Mouse (Mus musculus) heart, adult 2 months (tissue): ENCODE measurements around the gene Fam107a.
A peak's percentile ranks its signal among the peaks of the same experiment; 100 is the strongest.

Source experiments
- CTCF ChIP-seq: fragments of 200-600 bp; IDR thresholded peaks from 2 replicates; pipeline ENCODE4 v1.8.1; 2022; ENCODE audit warnings: antibody characterized with exemption, mild to moderate bottlenecking, moderate library complexity
- EP300 ChIP-seq: fragments of 200-500 bp; IDR thresholded peaks from 2 replicates; pipeline ENCODE4 v1.6.1; 2011; ENCODE audit warnings: low read depth, low read length, control low read depth; ENCODE audit not compliant: insufficient read depth
- POLR2A ChIP-seq: fragments of 200-500 bp; IDR thresholded peaks from 2 replicates; pipeline ENCODE4 v1.6.1; 2011; ENCODE audit warnings: mild to moderate bottlenecking, low read depth, low read length, control low read depth; ENCODE audit not compliant: insufficient read depth

DNA sequence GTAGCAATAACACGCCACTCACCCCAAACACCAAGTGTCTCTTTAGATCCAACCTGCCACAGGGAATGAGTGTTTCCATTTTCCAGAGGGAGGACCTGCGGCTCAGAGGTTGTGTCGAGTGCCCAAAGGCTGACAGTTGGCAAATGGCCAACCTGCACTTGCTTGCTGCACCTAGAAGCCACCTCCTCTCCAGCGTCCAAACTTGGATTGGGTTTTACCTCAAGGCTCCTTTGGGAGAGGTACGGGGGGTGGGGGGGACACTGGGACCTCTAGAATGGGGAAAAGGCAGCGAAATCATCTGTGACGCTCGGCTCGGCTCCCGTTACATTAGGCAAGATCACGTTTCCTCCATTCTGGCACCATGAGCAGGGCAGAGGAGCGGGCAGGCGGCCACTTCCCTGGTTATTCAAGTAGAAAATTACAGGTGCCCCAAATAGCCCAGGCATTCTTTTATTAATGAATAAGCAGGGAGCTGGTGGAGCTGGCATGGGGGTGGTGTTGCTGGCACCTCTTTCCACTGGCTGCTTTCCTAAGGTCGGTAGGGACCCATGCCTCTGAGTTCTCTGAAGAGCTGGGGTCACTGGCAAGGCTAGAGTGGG, 13.6 kb upstream of the Fam107a start:
- TF ChIP-seq POLR2A, result no peak
- no peak for TF ChIP-seq CTCF
- TF ChIP-seq EP300, result 0 out of 2 replicates have a peak, but pooled peaks have one; percentile 5
